Mouse (Mus musculus): ENCODE measurements around the gene Cdk6. TPM values are rescaled to one million over a fixed set of nuclear protein-coding genes. Genes with fewer than 3 reads are reported as not detected.

Cdk6 gene
- polyA plus RNA-seq, 1 experiment, result 8.9 TPM

DNA sequence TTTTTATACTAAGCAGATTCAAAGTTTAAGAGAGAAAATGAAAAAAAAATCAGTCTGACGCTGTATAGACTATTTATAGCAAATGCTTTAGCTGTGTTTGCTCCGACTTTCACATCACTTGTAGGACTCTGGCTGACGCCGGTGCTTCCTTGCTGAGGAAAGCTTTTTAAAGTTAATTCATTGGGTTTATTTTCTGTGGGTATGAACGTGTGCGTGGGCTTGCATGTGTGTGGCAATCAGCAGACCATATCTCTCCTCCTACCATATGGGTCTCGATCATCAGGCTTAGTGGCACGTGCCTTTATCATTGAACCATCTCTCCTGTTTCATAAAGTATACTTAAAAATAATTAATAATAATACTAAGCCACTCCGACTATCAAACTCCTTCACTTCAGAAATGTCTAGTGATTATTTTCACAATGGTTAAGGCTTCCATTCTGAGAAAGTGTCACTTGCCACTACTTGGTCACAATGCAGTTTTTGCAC, 162.6 kb downstream of the Cdk6 start:
- no peak for TF ChIP-seq MAX (IDR thresholded peaks at IDR 0.05; ENCODE audit: low read depth)
- TF ChIP-seq CEBPB (IDR thresholded peaks at IDR 0.05; ENCODE audit: insufficient read depth, poor library complexity, severe bottlenecking), result no peak
- no peak for TF ChIP-seq TCF12 (IDR thresholded peaks at IDR 0.05; ENCODE audit: insufficient read depth, poor library complexity, severe bottlenecking)
- no peak for TF ChIP-seq TCF3 (IDR thresholded peaks at IDR 0.05; ENCODE audit: insufficient read length, low read depth)
- TF ChIP-seq SRF (IDR thresholded peaks at IDR 0.05; ENCODE audit: control insufficient read depth, insufficient read length, low read depth), result no peak
- TF ChIP-seq REST (IDR thresholded peaks at IDR 0.05; ENCODE audit: insufficient read depth, insufficient read length), result no peak
- TF ChIP-seq POLR2AphosphoS2 (IDR thresholded peaks at IDR 0.05; ENCODE audit: insufficient read length, low read depth), result no peak
- TF ChIP-seq POLR2A (IDR thresholded peaks at IDR 0.05; ENCODE audit: insufficient read length, low read depth), result no peak
- TF ChIP-seq MYOG (IDR thresholded peaks at IDR 0.05; ENCODE audit: control insufficient read depth in 1 of 3, insufficient read depth in 1 of 3, insufficient read length in 2 of 3, low read depth in 2 of 3), result no peak
- TF ChIP-seq E2F4 (IDR thresholded peaks at IDR 0.05; ENCODE audit: insufficient read depth), result no peak
- no peak for TF ChIP-seq USF1 (IDR thresholded peaks at IDR 0.05; ENCODE audit: low read depth)
- TF ChIP-seq MYOD1 (IDR thresholded peaks at IDR 0.05; ENCODE audit: control insufficient read depth in 1 of 3, insufficient read length in 2 of 3, low read depth in 2 of 3), result no peak
- H3K4me2 ChIP-seq (ENCODE audit: low read depth), result no peak overlapping the region
- H3K4me3 ChIP-seq, result no peak overlapping the region
- no peaks in the 10 kb centered on the region for H3K36me3 ChIP-seq (ENCODE audit: control insufficient read depth, insufficient read depth)
- no peaks in the 10 kb centered on the region for H3K27me3 ChIP-seq (ENCODE audit: control insufficient read depth, insufficient read depth, insufficient read length)
- no peak overlapping the region for H3ac ChIP-seq (ENCODE audit: control insufficient read depth, insufficient read length)
- H3K79me2 ChIP-seq (ENCODE audit: control insufficient read depth, insufficient read depth), result no peaks in the 10 kb centered on the region

- Histone ChIP-seq H3K27me3 (ENCODE audit: control insufficient read depth, insufficient read depth, insufficient read length) (no peaks in the 10 kb centered on the region), H3K79me2 (ENCODE audit: control insufficient read depth, insufficient read depth) (no peaks in the 10 kb centered on the region), H3K4me2 (ENCODE audit: low read depth) (no peak overlapping the region), H3K36me3 (ENCODE audit: control insufficient read depth, insufficient read depth) (no peaks in the 10 kb centered on the region), H3ac (ENCODE audit: control insufficient read depth, insufficient read length) (no peak overlapping the region), H3K4me3 (no peak overlapping the region)
- TF ChIP-seq MYOD1 (IDR thresholded peaks at IDR 0.05; ENCODE audit: control insufficient read depth in 1 of 3, insufficient read length in 2 of 3, low read depth in 2 of 3) (no peak), SRF (IDR thresholded peaks at IDR 0.05; ENCODE audit: control insufficient read depth, insufficient read length, low read depth) (no peak), E2F4 (IDR thresholded peaks at IDR 0.05; ENCODE audit: insufficient read depth) (no peak), TCF3 (IDR thresholded peaks at IDR 0.05; ENCODE audit: insufficient read length, low read depth) (no peak), POLR2A (IDR thresholded peaks at IDR 0.05; ENCODE audit: insufficient read length, low read depth) (no peak), CEBPB (IDR thresholded peaks at IDR 0.05; ENCODE audit: insufficient read depth, poor library complexity, severe bottlenecking) (no peak), USF1 (IDR thresholded peaks at IDR 0.05; ENCODE audit: low read depth) (no peak), MYOG (IDR thresholded peaks at IDR 0.05; ENCODE audit: control insufficient read depth in 1 of 3, insufficient read depth in 1 of 3, insufficient read length in 2 of 3, low read depth in 2 of 3) (no peak), TCF12 (IDR thresholded peaks at IDR 0.05; ENCODE audit: insufficient read depth, poor library complexity, severe bottlenecking) (no peak), REST (IDR thresholded peaks at IDR 0.05; ENCODE audit: insufficient read depth, insufficient read length) (no peak), POLR2AphosphoS2 (IDR thresholded peaks at IDR 0.05; ENCODE audit: insufficient read length, low read depth) (no peak), MAX (IDR thresholded peaks at IDR 0.05; ENCODE audit: low read depth) (no peak)
Measured at GRCm38 (mm10) chr5:3504453-3504852, 163.2 kb downstream of the Cdk6 start.

GRCm38 (mm10) chr5:3505553-3505952, 164.3 kb downstream of the Cdk6 start:
- Histone ChIP-seq H3K27me3 (ENCODE audit: control insufficient read depth, insufficient read depth, insufficient read length) (no peaks in the 10 kb centered on the region), H3K4me2 (ENCODE audit: low read depth) (no peak overlapping the region), H3ac (ENCODE audit: control insufficient read depth, insufficient read length) (no peak overlapping the region), H3K36me3 (ENCODE audit: control insufficient read depth, insufficient read depth) (no peaks in the 10 kb centered on the region), H3K79me2 (ENCODE audit: control insufficient read depth, insufficient read depth) (no peaks in the 10 kb centered on the region), H3K4me3 (no peak overlapping the region)
- TF ChIP-seq SRF (IDR thresholded peaks at IDR 0.05; ENCODE audit: control insufficient read depth, insufficient read length, low read depth), result no peak

GRCm38 (mm10) chr5:3508480-3509381, 167.4 kb downstream of the Cdk6 start:
- H3ac ChIP-seq (ENCODE audit: control insufficient read depth, insufficient read length), result no peak overlapping the region
- no peak overlapping the region for H3K4me2 ChIP-seq (ENCODE audit: low read depth)
- no peaks in the 10 kb centered on the region for H3K79me2 ChIP-seq (ENCODE audit: control insufficient read depth, insufficient read depth)
- peaks cover 4% of the 10 kb centered on the region for H3K36me3 ChIP-seq (ENCODE audit: control insufficient read depth, insufficient read depth)
- TF ChIP-seq E2F4 (IDR thresholded peaks at IDR 0.05; ENCODE audit: insufficient read depth), result no peak
- no peak for TF ChIP-seq SRF (IDR thresholded peaks at IDR 0.05; ENCODE audit: control insufficient read depth, insufficient read length, low read depth)
- no peak for TF ChIP-seq POLR2AphosphoS2 (IDR thresholded peaks at IDR 0.05; ENCODE audit: insufficient read length, low read depth)
- TF ChIP-seq MYOG (IDR thresholded peaks at IDR 0.05; ENCODE audit: control insufficient read depth in 1 of 3, insufficient read depth in 1 of 3, insufficient read length in 2 of 3, low read depth in 2 of 3), result no peak
- no peak for TF ChIP-seq TCF12 (IDR thresholded peaks at IDR 0.05; ENCODE audit: insufficient read depth, poor library complexity, severe bottlenecking)
- no peak for TF ChIP-seq MAX (IDR thresholded peaks at IDR 0.05; ENCODE audit: low read depth)
- TF ChIP-seq MYOD1 (IDR thresholded peaks at IDR 0.05; ENCODE audit: control insufficient read depth in 1 of 3, insufficient read length in 2 of 3, low read depth in 2 of 3), result no peak
- no peak for TF ChIP-seq CEBPB (IDR thresholded peaks at IDR 0.05; ENCODE audit: insufficient read depth, poor library complexity, severe bottlenecking)
- H3K4me3 ChIP-seq, result no peak overlapping the region
- no peaks in the 10 kb centered on the region for H3K27me3 ChIP-seq (ENCODE audit: control insufficient read depth, insufficient read depth, insufficient read length)

Data from myocyte (in vitro differentiated cells).